Mouse (Mus musculus): Measurements from ENCODE around the gene Fgfr2.

Gene Fgfr2

GRCm38 (mm10) chr7:130743239-130744025 lies 2379.7 kb downstream of the Fgfr2 start:
- no peak for DNase-seq

DNA sequence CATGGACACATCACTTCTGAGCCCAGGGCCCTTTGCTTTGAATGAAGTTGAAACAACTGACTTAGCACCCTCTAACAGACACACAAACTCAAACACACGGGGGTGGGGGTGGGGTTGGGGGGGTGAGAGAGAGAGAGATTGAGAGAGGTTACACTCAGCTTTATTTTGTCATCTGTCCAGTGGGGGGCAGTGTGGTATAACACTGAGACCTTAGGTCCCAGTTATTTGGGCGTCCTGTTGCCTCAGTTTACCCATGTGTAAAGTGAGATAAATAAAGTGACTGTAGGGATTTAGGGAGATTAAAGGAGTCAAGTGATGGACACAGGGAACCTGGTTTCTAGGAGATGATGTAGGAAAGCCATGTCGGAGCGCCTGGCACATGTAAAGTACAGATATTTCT lies 2382.1 kb downstream of the Fgfr2 start:
- no peak for DNase-seq

GRCm38 (mm10) chr7:130734195-130734787 lies 2388.9 kb downstream of the Fgfr2 start:
- DNase-seq, result no peak

GRCm38 (mm10) chr7:130733423-130733822 lies 2389.7 kb downstream of the Fgfr2 start:
- DNase-seq, result no peak

GRCm38 (mm10) chr7:130732908-130733307 lies 2390.2 kb downstream of the Fgfr2 start:
- DNase-seq, result peak; percentile 40

GRCm38 (mm10) chr7:130731792-130732191 lies 2391.4 kb downstream of the Fgfr2 start:
- no peak for DNase-seq

GRCm38 (mm10) chr7:130727560-130727959 lies 2395.6 kb downstream of the Fgfr2 start:
- no peak for DNase-seq

DNA sequence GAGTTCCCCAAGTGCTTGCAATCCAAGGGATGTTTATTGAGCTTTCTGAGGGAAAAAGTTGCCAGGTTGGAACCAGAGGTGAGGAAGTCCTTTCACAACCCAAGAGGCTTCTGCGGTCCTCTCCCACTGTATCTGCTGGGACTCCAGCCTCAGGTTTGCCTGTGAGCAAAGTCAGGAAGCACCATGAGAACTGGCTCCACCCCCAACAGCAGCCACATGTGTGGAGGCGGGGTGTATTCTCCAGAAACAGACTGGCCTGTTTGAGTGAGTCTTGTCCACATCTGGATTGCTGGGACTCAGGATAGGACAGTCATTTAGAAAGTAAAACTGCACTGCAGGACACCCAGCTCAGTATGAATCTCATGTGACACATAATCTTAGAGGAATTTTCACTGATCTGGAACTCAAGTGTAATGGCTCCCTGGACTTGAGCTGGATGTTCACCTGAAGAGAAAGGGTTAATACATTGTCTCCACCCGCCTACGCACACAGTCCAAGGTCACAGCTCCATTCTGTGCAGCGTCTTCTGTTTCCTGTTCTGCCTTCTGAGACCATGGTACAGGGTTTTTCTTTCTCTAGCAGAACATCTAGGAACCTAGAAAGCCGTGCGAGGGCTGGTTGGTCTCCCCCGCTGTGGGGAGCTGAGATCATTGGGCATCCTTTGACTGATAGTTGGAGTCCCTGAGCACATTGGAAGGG lies 2396.3 kb downstream of the Fgfr2 start:
- no peak for DNase-seq

GRCm38 (mm10) chr7:130726185-130726584 lies 2397.0 kb downstream of the Fgfr2 start:
- no peak for DNase-seq

DNA sequence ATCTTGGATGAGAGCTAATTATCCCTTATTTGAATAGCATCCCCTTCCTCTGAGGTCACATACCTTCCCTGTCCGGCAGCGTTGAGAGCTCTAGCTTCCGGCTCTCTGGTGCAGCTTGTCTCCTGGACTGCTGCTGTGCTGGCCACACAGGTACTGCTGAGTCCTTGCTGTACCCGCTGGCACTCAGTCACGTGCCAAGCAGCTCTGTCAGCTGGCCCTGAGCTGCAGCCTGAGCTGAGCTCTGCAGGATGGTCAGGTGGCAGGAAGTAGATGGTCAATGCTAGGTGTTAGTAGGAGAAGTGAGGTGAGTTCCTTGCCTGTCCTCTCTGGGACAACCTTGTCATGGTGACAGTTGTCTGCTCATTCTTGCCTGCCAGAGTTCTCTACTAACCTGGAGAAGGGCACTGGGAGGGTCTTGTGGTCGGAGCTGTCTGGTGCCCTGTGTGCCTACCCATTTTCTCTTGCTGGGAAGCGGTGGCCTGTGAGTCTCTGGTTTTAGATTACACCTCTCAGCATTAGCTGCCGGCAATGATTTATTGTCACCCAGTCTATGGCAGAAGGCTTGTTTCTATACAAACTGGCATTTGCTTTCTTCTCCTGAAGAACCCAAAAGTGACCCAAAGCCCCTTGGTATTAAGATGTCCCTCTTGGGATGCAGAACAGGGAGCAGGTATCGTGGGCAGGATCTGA lies 2402.4 kb downstream of the Fgfr2 start:
- peak; percentile 55 for DNase-seq

DNA sequence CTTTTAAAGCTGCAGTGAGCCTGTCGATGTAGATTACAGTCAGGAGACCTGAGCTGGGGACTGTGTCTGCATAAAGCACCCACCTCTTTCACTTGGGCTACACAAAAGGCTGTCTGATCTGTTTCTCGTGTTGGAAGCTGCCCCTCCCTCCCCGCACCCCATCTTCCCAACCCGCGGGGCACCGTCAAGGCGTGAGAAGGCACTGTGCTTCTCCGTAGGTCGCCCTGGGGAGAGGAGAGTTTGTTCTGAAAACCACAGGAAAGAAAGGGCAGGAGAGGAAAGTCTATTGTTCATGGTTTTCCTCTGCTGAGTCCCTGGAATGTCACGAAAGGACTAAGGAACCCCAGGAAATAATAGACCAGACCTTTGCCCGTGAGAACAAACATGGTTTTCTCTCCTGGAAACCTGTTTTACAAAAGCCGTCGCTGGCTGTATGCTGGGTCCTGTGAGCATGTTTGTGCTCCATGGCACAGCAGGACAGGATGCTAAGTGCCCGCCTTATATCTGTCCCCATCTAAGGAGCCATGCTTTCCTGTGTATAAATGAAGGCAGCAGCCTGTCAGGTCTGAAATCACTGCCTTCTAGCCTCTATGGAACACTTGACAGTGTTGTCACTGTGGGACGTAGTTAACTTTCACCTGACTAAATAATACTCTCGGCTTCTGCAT lies 2403.1 kb downstream of the Fgfr2 start:
- DNase-seq, result peak; percentile 31

GRCm38 (mm10) chr7:130716989-130717388 lies 2406.2 kb downstream of the Fgfr2 start:
- DNase-seq, result no peak

GRCm38 (mm10) chr7:130716341-130716740 lies 2406.8 kb downstream of the Fgfr2 start:
- no peak for DNase-seq

GRCm38 (mm10) chr7:130715467-130715866 lies 2407.7 kb downstream of the Fgfr2 start:
- DNase-seq, result no peak

DNA sequence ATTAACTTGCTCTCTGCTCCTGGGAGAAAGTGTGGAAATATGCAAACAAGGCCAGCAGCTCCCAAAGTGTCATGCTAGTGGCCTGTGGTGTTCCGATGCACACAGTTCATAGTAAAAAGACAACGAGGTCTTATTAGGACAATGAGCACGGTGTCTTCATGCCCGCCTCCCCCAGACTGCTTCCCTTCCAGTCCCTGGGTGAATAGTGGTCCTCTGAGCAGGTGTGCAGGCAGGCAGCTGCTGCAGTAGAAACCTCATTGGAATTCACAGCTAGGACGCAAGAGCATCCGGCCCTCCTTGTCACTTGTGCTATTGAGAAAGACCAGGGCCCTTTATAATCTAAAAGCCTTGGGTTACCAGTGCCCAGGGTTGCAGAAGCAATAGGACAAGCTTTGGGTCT lies 2409.8 kb downstream of the Fgfr2 start:
- no peak for DNase-seq

GRCm38 (mm10) chr7:130711851-130712250 lies 2411.3 kb downstream of the Fgfr2 start:
- DNase-seq, result no peak

DNA sequence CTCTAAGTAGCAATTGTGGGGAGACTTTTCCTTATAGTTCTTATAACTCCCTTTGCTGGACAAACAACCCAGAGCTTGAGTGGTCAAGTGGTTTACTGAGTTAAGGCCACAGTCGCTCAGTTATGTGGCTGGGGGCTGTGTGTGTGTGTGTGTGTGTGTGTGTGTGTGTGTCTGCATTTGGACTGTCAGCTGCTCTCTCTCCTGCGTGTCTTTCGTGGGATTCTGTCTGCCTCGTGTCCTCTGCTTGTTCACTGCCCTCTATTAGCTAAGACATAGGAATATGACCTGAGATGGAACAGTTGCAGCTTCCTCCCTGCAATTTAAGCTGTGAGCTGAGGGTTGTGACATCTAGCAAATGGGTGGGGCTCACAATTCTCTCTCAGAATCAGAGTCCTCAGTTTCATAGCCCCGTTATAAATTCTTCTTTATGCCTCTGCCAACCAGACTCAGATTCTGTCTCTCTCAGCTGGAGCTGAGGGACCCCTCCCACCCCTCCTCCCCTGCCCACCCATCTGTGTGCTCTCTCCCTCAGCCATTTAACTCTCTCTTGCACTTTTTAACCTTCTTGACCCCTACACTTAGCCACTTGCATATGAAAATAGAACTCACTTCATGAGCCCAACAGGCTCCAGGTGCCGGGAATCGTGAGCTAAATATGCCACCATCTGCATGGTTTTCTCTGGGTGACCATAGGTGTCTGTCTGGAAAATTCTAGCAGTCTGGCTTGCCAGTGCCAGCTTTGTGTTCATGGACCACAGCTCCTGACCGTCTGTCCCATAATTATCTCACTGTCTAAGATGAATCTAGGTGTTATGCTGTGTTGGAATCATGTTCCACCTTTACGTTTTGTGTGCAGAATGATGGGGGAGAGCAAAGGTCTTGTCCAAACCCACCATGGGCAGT lies 2413.5 kb downstream of the Fgfr2 start:
- DNase-seq, result no peak

DNA sequence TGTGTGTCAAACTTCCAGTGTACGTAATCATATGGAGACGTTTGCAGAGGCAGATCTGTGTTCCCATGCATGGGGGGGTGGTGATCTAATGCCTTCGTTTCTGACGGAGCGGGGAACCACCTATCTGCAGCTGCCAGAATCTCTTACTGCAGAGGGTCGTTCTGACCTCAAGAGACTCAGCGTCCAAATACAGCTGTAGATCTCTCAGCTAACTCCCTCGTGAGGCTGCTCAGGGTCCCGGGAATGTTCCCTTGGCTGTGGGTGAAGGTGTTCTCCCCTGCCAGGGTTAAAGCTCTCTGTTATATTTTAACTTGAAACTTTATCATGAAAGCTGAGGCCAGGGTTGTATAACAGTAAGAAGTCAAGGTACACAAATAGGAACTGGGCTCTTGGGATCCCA lies 2414.2 kb downstream of the Fgfr2 start:
- peak; percentile 62 for DNase-seq

GRCm38 (mm10) chr7:130705230-130705629 lies 2417.9 kb downstream of the Fgfr2 start:
- no peak for DNase-seq

DNA sequence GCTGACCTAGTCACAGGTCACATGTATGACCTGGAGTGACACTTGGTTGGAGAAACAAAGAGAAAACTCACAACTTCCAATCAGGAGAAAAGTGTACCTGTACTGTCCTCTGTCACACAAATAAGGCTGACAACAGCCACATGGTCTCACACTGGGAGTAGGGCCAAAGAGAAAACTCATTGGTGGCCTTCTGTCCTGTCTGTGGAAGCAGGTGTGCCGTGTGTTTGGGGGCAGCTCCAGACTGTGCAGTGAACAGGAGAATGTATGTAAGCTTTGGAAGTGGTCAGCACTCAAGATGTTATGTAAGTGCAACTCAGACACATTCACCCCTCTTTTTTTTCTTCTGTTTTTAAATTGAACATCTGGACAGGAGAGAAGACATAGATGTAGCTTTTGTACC lies 2421.8 kb downstream of the Fgfr2 start:
- no peak for DNase-seq

- DNase-seq, result no peak
Observed at GRCm38 (mm10) chr7:130698480-130698879, 2424.7 kb downstream of the Fgfr2 start.

All from kidney, adult 18-20 months (tissue).